Mouse (Mus musculus) cortical plate, adult 2 months (tissue): ENCODE data around the gene Gpa33.

Experiments
- CTCF ChIP-seq: fragments of 200-500 bp; IDR thresholded peaks from 2 replicates; pipeline ENCODE4 v1.5.1; 2011; ENCODE audit warnings: mild to moderate bottlenecking, control low read depth, low read length; ENCODE audit not compliant: insufficient read depth; ENCODE audit errors: extremely low read depth
- POLR2A ChIP-seq: fragments of 200-500 bp; IDR thresholded peaks from 2 replicates; pipeline ENCODE4 v1.6.1; 2011; ENCODE audit warnings: mild to moderate bottlenecking, low read length, control low read depth; ENCODE audit not compliant: insufficient read depth; ENCODE audit errors: extremely low read depth

GRCm38 (mm10) chr1:166124932-166125593 is 5.0 kb upstream of the Gpa33 start:
- TF ChIP-seq POLR2A, result no peak
- TF ChIP-seq CTCF, result no peak
